Mouse (Mus musculus): ENCODE data around the gene Tet2. TPM values are rescaled to one million over a fixed set of nuclear protein-coding genes. Genes with fewer than 3 reads are reported as not detected.

Tet2 gene
- polyA plus RNA-seq, 1 experiment, result 7.5 TPM

DNA sequence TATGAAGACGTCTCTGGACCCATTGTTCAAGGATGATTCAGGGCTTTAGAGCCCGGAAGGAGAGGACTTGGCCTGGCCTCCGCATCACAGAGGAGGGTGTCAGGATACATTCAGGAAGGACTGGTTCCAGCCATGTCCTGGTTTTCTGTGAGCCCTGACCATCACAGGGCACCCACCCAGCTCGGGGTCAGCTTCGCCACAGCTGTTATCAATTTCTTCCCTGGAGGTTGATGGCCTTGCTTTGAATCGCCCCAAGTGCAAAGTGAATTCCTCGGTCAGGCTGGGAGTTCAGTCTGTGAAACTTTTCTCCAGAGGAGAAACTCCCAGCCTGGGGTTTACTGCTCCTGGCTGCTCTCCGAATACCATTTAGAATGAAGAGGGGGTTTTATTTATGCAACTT, 91.0 kb downstream of the Tet2 start:
- no peak for TF ChIP-seq GATA1 (IDR thresholded peaks at IDR 0.05; ENCODE audit: low read length)

GRCm38 (mm10) chr3:133436919-133437320, 108.0 kb downstream of the Tet2 start:
- TF ChIP-seq GATA1 (IDR thresholded peaks at IDR 0.05; ENCODE audit: low read length), result no peak

DNA sequence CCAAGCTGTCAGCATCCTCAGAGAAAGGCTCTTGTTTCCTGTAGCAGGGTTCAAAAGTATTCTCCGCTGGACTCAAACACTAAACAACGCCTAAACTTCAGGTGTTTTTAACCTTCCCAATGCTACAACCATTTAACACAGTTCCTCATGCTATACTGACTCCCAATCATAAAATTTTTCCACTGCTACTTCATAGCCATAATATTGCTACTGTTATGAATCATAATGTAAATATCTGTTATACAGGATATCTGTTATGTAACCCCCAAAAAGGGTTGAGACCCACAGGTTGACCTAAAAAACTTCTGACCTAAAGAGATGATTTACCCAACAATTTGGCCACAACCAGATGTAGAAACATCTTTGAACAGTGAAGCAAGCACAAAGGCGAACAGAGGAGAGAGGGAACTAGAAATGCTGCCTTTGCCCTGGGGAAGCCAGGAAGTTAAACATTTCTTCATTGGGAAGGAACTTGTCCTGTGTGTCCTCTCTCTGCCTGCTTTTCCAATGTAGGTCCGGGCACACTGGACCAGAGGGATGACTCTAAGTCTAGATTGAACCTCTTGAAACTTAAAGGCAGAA, 108.6 kb downstream of the Tet2 start:
- TF ChIP-seq GATA1 (IDR thresholded peaks at IDR 0.05; ENCODE audit: low read length), result no peak

DNA sequence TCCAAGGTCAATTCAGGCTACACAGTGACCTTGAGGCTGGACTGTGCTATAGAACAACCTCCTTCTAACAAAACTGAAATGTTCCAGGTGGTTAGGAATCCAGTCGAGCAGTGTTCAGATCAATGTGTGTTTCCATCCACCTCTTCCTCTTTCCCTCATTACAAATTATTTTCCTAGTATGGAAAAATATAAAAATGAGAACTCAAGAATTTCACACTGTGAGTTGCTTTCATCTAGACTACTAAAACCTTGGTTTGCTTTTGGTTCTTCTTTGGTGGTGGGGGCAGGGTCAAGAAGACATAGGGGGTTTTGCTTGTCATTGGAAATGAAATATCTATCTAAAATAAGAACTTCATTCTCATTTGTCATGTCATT, 109.2 kb downstream of the Tet2 start:
- TF ChIP-seq GATA1 (IDR thresholded peaks at IDR 0.05; ENCODE audit: low read length), result no peak

GRCm38 (mm10) chr3:133435141-133435773, 109.7 kb downstream of the Tet2 start:
- TF ChIP-seq GATA1 (IDR thresholded peaks at IDR 0.05; ENCODE audit: low read length), result no peak

DNA sequence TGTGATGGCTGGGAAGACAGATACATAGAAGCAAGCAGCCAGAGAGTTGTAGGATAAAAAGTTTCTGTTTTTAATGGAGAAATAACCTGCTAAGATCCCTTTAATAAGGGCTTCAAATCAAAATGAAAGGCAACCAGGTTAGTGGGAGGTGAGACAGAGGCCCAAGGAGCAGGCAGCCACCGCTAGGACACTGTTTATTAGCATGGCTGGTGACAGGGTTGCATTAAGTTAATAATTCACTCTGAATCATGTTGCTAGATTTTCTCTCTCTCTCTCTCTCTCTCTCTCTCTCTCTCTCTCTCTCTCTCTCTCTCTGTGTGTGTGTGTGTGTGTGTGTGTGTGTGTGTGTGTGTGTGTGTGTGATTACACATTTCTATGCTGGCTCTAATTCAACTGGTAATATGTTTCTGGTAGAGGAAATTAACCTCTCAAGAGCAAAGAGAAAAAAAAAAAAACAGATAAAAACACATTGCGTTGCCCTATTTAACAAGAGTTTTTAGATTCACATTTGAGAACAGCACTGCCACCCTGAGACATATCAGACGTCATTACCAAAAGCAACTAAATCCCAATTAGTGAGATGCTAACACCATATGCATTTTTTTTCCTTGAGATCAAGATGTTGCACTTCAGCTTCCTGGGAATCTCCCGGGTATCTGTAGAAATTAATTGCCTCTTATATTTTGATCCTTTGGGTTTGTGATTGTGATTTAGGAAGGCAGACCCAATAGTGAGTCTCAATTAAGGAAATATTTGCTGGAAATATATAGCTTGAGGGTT, 115.4 kb downstream of the Tet2 start:
- no peak for TF ChIP-seq GATA1 (IDR thresholded peaks at IDR 0.05; ENCODE audit: low read length)

GRCm38 (mm10) chr3:133428003-133428402, 116.9 kb downstream of the Tet2 start:
- TF ChIP-seq GATA1 (IDR thresholded peaks at IDR 0.05; ENCODE audit: low read length), result no peak

GRCm38 (mm10) chr3:133423073-133423472, 121.9 kb downstream of the Tet2 start:
- no peak for TF ChIP-seq GATA1 (IDR thresholded peaks at IDR 0.05; ENCODE audit: low read length)

DNA sequence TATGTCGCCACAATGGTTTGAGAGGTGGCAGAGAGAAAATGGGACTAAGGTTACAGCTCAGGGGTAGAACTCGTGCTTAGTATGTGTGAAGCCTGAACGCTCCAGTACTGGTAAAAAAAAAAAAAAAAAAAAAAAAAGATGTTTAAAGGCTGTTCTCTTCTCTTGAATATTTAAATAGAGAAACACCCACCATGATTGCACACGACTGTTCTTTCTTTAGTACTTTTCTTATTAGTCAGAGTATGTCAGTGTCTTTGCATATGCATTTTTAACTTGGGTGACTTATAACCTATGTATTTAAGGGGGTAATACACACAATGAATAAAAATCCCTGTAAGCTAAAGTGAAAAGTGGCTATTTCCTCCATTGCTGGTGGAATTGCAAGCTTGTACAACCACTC, 130.2 kb downstream of the Tet2 start:
- TF ChIP-seq GATA1 (IDR thresholded peaks at IDR 0.05; ENCODE audit: low read length), result no peak

Other genes starting within 250 kb of the Tet2 start
- 66.7 and 99.5 TPM in 2 replicates for gene Ppa2, start 235.0 kb downstream of the Tet2 start, polyA plus RNA-seq (2012)